ENCODE assay signal across 39 mouse cellular contexts in the genomic region with DNA sequence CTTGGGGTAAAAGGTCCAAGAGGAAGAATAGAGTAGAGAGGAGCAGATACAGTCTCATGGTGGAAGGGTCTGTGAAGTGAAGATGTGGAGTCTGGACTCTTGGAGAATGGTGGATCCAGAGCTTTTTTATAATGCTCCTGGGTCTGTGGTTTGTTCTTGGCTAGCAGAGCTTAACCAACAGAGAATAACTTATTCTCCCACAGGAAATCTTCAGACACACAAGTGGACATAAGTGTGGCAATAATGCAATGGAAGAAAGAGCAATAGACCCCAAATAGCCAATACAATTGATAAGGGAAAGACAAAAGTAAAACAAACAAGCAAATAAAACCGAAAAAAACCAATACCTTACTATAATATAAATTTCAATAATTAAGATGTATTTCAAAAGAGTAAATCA. TPM values are rescaled to one million over a fixed set of nuclear protein-coding genes. Genes with fewer than 3 reads are reported as not detected.
"Had no signal": no experiment of that assay in that cellular context is flagged by ENCODE, and none has a peak within 500 bp of the region (broad histone marks: within the 10 kb centered on the region; RNA-seq: fewer than 3 reads in every experiment).

A gene (minus strand): TSS at position 101 of the 400 bp plus-strand sequence.

- DNase-seq: cerebellum, adult 18-20 months; cerebellum, adult 2 months; cerebellum, adult 8-10 months; cerebellum, adult 9-10 months; cerebellum, adult 9-11 months; cerebellum, postnatal 10 days; cerebellum, postnatal 14 days; cerebellum, postnatal 25 days; cerebellum, postnatal 36 days; embryo, embryonic 11 days; forebrain, postnatal 0 days; gastrocnemius, adult 2 months; gastrocnemius, postnatal 10 days; gastrocnemius, postnatal 14 days; gastrocnemius, postnatal 25 days; gastrocnemius, postnatal 36 days; heart, adult 18-20 months had no signal

- H3K36me3 ChIP-seq: embryonic facial prominence, embryonic 10.5 days; embryonic facial prominence, embryonic 12.5 days; embryonic facial prominence, embryonic 13.5 days; embryonic facial prominence, embryonic 15.5 days; forebrain, embryonic 10.5 days; forebrain, embryonic 12.5 days; forebrain, embryonic 15.5 days had no signal

- H3K4me2 ChIP-seq: embryonic facial prominence, embryonic 12.5 days; embryonic facial prominence, embryonic 13.5 days; embryonic facial prominence, embryonic 15.5 days; forebrain, embryonic 12.5 days; forebrain, embryonic 13.5 days; forebrain, embryonic 15.5 days had no signal

- H3K27me3 ChIP-seq: embryonic facial prominence, embryonic 12.5 days; embryonic facial prominence, embryonic 13.5 days; embryonic facial prominence, embryonic 15.5 days; forebrain, embryonic 12.5 days; forebrain, embryonic 13.5 days; forebrain, embryonic 15.5 days had no signal

- ATAC-seq: forebrain, embryonic 13.5 days; forebrain, embryonic 14.5 days; forebrain, embryonic 15.5 days; forebrain, embryonic 16.5 days; forebrain, postnatal 0 days had no signal

- H3K4me3 ChIP-seq: embryonic facial prominence, embryonic 10.5 days; embryonic facial prominence, embryonic 12.5 days; embryonic facial prominence, embryonic 13.5 days; embryonic facial prominence, embryonic 15.5 days; erythroblast, embryonic 14.5 days; forebrain, embryonic 10.5 days; forebrain, embryonic 12.5 days; forebrain, embryonic 13.5 days; forebrain, embryonic 15.5 days; gastrocnemius, adult 2 months had no signal

- H3K9me3 ChIP-seq: embryonic facial prominence, embryonic 10.5 days; embryonic facial prominence, embryonic 13.5 days; embryonic facial prominence, embryonic 15.5 days; forebrain, embryonic 10.5 days; forebrain, embryonic 12.5 days; forebrain, embryonic 13.5 days; forebrain, embryonic 15.5 days had no signal

- H3K4me1 ChIP-seq: embryonic facial prominence, embryonic 10.5 days; embryonic facial prominence, embryonic 12.5 days; embryonic facial prominence, embryonic 13.5 days; embryonic facial prominence, embryonic 15.5 days; forebrain, embryonic 10.5 days; forebrain, embryonic 12.5 days; forebrain, embryonic 13.5 days; forebrain, embryonic 15.5 days had no signal

- H3K9ac ChIP-seq: embryonic facial prominence, embryonic 12.5 days; embryonic facial prominence, embryonic 13.5 days; embryonic facial prominence, embryonic 15.5 days; forebrain, embryonic 12.5 days; forebrain, embryonic 13.5 days; forebrain, embryonic 15.5 days; forebrain, postnatal 0 days had no signal

- H3K27ac ChIP-seq: embryonic facial prominence, embryonic 10.5 days; embryonic facial prominence, embryonic 12.5 days; embryonic facial prominence, embryonic 13.5 days; embryonic facial prominence, embryonic 15.5 days; forebrain, embryonic 10.5 days; forebrain, embryonic 12.5 days; forebrain, embryonic 13.5 days; forebrain, embryonic 15.5 days; gastrocnemius, adult 2 months had no signal

RNA-seq across cellular contexts. Expression of the gene that starts here (rescaled TPM):
- total RNA-seq: common myeloid progenitor, adult 5-6 weeks; forebrain, postnatal 0 days; gastrocnemius, adult 18-20 months; gastrocnemius, adult 2 months; gastrocnemius, adult 8-10 months; gastrocnemius, postnatal 10 days; gastrocnemius, postnatal 14 days; gastrocnemius, postnatal 25 days; gastrocnemius, postnatal 36 days; gastrocnemius, postnatal 4 days; granulocyte monocyte progenitor cell, adult 5-6 weeks; heart, adult 18-20 months; heart, adult 8-10 months had no signal
- polyA plus RNA-seq: cerebellum, adult 2 months; cortical plate, adult 2 months; embryonic facial prominence, embryonic 10.5 days; embryonic facial prominence, embryonic 11.5 days; embryonic facial prominence, embryonic 12.5 days; embryonic facial prominence, embryonic 13.5 days; embryonic facial prominence, embryonic 14.5 days; embryonic facial prominence, embryonic 15.5 days; erythroblast, embryonic 14.5 days; forebrain, embryonic 10.5 days; forebrain, embryonic 11.5 days; forebrain, embryonic 12.5 days; forebrain, embryonic 13.5 days; forebrain, embryonic 14.5 days; forebrain, embryonic 15.5 days; forebrain, embryonic 16.5 days; forebrain, postnatal 0 days; frontal cortex, adult 2 months had no signal
